Mouse (Mus musculus) MEL (cell line): ENCODE results near the gene Fah. TPM values are rescaled to one million over a fixed set of nuclear protein-coding genes. Genes with fewer than 3 reads are reported as not detected.

Source experiments
- DNase-seq: peaks from one replicate; pipeline ENCODE4 v3.0.0; 2011; ENCODE audit warnings: low read depth, low spot score
- H3K27ac ChIP-seq: 2 replicates; pipeline ENCODE4 v1.5.1; 2012; ENCODE audit warnings: low read depth, mild to moderate bottlenecking, control low read depth, low read length, moderate library complexity; ENCODE audit not compliant: control insufficient read depth
- H3K27me3 ChIP-seq, 2 experiments: fragments of 150-350 bp in 1 of 2; sonication (generic) in 1 of 2; 2 replicates each; pipeline ENCODE4 v1.6.1; 2012; ENCODE audit warnings: low read length in 2 of 2, mild to moderate bottlenecking in 2 of 2, improper control_type of control experiment in 1 of 2, moderate library complexity in 1 of 2; ENCODE audit not compliant: insufficient read depth in 2 of 2, control insufficient read depth in 1 of 2
- H3K36me3 ChIP-seq, 2 experiments: 2 replicates each; pipeline ENCODE4 v1.6.1; 2012 to 2014; ENCODE audit warnings: low read length in 2 of 2, improper control_type of control experiment in 1 of 2, inconsistent platforms in 1 of 2, mild to moderate bottlenecking in 1 of 2; ENCODE audit not compliant: insufficient read depth in 2 of 2, control insufficient read depth in 1 of 2
- H3K4me1 ChIP-seq, 2 experiments: fragments of 150-350 bp in 1 of 2; sonication (generic) in 1 of 2; 2 replicates each; pipeline ENCODE4 v1.6.1; 2012; ENCODE audit warnings: low read length in 2 of 2, improper control_type of control experiment in 1 of 2, mild to moderate bottlenecking in 1 of 2; ENCODE audit not compliant: insufficient read depth in 2 of 2, control insufficient read depth in 1 of 2
- H3K4me3 ChIP-seq, 2 experiments: fragments of 150-350 bp in 1 of 2; sonication (generic) in 1 of 2; 2 replicates each; pipeline ENCODE4 v1.5.1; 2012; ENCODE audit warnings: low read depth in 2 of 2, low read length in 2 of 2, mild to moderate bottlenecking in 2 of 2, moderate library complexity in 2 of 2, control low read depth in 1 of 2, improper control_type of control experiment in 1 of 2; ENCODE audit not compliant: control insufficient read depth in 1 of 2, insufficient read depth in 1 of 2
- H3K79me2 ChIP-seq: 2 replicates; pipeline ENCODE4 v1.6.1; 2012; ENCODE audit warnings: mild to moderate bottlenecking, low read length, moderate library complexity; ENCODE audit not compliant: control insufficient read depth, poor library complexity, insufficient read depth
- H3K9ac ChIP-seq: 2 replicates; pipeline ENCODE4 v1.6.1; 2012; ENCODE audit warnings: low read depth, mild to moderate bottlenecking, control low read depth, low read length, moderate library complexity; ENCODE audit not compliant: control insufficient read depth, poor library complexity, severe bottlenecking
- H3K9me3 ChIP-seq: fragments of 150-350 bp; sonication (generic); replicated peaks from 2 replicates; pipeline ENCODE4 v1.6.1; 2012; ENCODE audit warnings: mild to moderate bottlenecking, low read length, improper control_type of control experiment, moderate library complexity; ENCODE audit not compliant: insufficient read depth
- BHLHE40 ChIP-seq: IDR thresholded peaks from 2 replicates; pipeline ENCODE4 v1.6.1; 2012; ENCODE audit warnings: low read depth, mild to moderate bottlenecking, inconsistent platforms, low read length, improper control_type of control experiment, borderline replicate concordance
- CHD1 ChIP-seq: IDR thresholded peaks from 2 replicates; pipeline ENCODE4 v1.6.1; 2012; ENCODE audit warnings: low read depth, mild to moderate bottlenecking, inconsistent platforms, low read length, improper control_type of control experiment
- E2F4 ChIP-seq: IDR thresholded peaks from 2 replicates; pipeline ENCODE4 v1.6.1; 2011; ENCODE audit warnings: low read depth, low read length, improper control_type of control experiment, borderline replicate concordance
- ELF1 ChIP-seq: IDR thresholded peaks from 2 replicates; pipeline ENCODE4 v1.6.1; 2014; ENCODE audit warnings: low read depth, mild to moderate bottlenecking, inconsistent platforms, low read length, improper control_type of control experiment, moderate library complexity
- EP300 ChIP-seq, 2 experiments: IDR thresholded peaks; 2 replicates each; pipeline ENCODE4 v1.6.1; 2011; ENCODE audit warnings: improper control_type of control experiment in 2 of 2, low read length in 2 of 2, low read depth in 1 of 2, mild to moderate bottlenecking in 1 of 2
- GATA1 ChIP-seq: IDR thresholded peaks from 2 replicates; pipeline ENCODE4 v1.6.1; 2011; ENCODE audit warnings: low read depth, low read length, improper control_type of control experiment
- JUND ChIP-seq: IDR thresholded peaks from 2 replicates; pipeline ENCODE4 v1.6.1; 2011; ENCODE audit warnings: low read depth, mild to moderate bottlenecking, improper control_type of control experiment, low read length
- KAT2A ChIP-seq: conservative IDR thresholded peaks from 2 replicates; pipeline ENCODE4 v1.6.1; 2012; ENCODE audit warnings: low read depth, low read length, improper control_type of control experiment, inconsistent platforms
- MAFK ChIP-seq: IDR thresholded peaks from 2 replicates; pipeline ENCODE4 v1.6.1; 2011; ENCODE audit warnings: low read depth, mild to moderate bottlenecking, low read length, improper control_type of control experiment, borderline replicate concordance
- MYC ChIP-seq: IDR thresholded peaks from 2 replicates; pipeline ENCODE4 v1.6.1; 2011; ENCODE audit warnings: low read depth, mild to moderate bottlenecking, low read length, improper control_type of control experiment, moderate library complexity
- NELFE ChIP-seq: IDR thresholded peaks from 2 replicates; pipeline ENCODE4 v1.6.1; 2011; ENCODE audit warnings: low read depth, low read length, improper control_type of control experiment
- POLR2A ChIP-seq, 2 experiments: IDR thresholded peaks; 2 replicates each; pipeline ENCODE4 v1.6.1; 2011 to 2012; ENCODE audit warnings: low read length in 2 of 2, mild to moderate bottlenecking in 2 of 2, control low read depth in 1 of 2, improper control_type of control experiment in 1 of 2, low read depth in 1 of 2, moderate library complexity in 1 of 2; ENCODE audit not compliant: control insufficient read depth in 1 of 2, insufficient read depth in 1 of 2, poor library complexity in 1 of 2
- POLR2AphosphoS5 ChIP-seq: IDR thresholded peaks from 2 replicates; pipeline ENCODE4 v1.6.1; 2012; ENCODE audit warnings: low read depth, borderline replicate concordance, mild to moderate bottlenecking, inconsistent platforms, low read length, moderate library complexity, mixed read lengths
- SMC3 ChIP-seq: IDR thresholded peaks from 2 replicates; pipeline ENCODE4 v1.6.1; 2011; ENCODE audit warnings: low read depth, low read length, improper control_type of control experiment
- TCF12 ChIP-seq: IDR thresholded peaks from 2 replicates; pipeline ENCODE4 v1.6.1; 2014; ENCODE audit warnings: low read depth, mild to moderate bottlenecking, inconsistent platforms, low read length, improper control_type of control experiment, moderate library complexity
- UBTF ChIP-seq: IDR thresholded peaks from 2 replicates; pipeline ENCODE4 v1.6.1; 2012; ENCODE audit warnings: low read depth, mild to moderate bottlenecking, inconsistent platforms, low read length, improper control_type of control experiment, moderate library complexity, borderline replicate concordance; ENCODE audit not compliant: insufficient read depth
- USF1 ChIP-seq: IDR thresholded peaks from 2 replicates; pipeline ENCODE4 v1.6.1; 2014; ENCODE audit warnings: low read depth, mild to moderate bottlenecking, inconsistent platforms, low read length, improper control_type of control experiment, moderate library complexity
- ZC3H11A ChIP-seq: IDR thresholded peaks from 2 replicates; pipeline ENCODE4 v1.6.1; 2012; ENCODE audit warnings: low read depth, mild to moderate bottlenecking, inconsistent platforms, low read length, improper control_type of control experiment
- ZKSCAN1 ChIP-seq: IDR thresholded peaks from 2 replicates; pipeline ENCODE4 v1.6.1; 2012; ENCODE audit warnings: low read depth, mild to moderate bottlenecking, inconsistent platforms, low read length, improper control_type of control experiment, moderate library complexity
- ZMIZ1 ChIP-seq: IDR thresholded peaks from 2 replicates; pipeline ENCODE4 v1.6.1; 2012; ENCODE audit warnings: low read depth, mild to moderate bottlenecking, inconsistent platforms, low read length, improper control_type of control experiment, moderate library complexity
- ZNF384 ChIP-seq: IDR thresholded peaks from 2 replicates; pipeline ENCODE4 v1.6.1; 2012; ENCODE audit warnings: low read depth, mild to moderate bottlenecking, inconsistent platforms, low read length, improper control_type of control experiment
- polyA plus RNA-seq, 2 experiments: library from polyadenylated mRNA; stranded (reverse) in 1 of 2; unstranded in 1 of 2; fragments of >175 nt in 1 of 2; fragments of >200 nt in 1 of 2; gene quantifications; 2 replicates each; pipeline versions ENCODE4 v1.2.1 to v1.2.4; 2012; ENCODE audit warnings: low replicate concordance in 2 of 2, low read depth in 1 of 2; ENCODE audit not compliant: insufficient read length in 2 of 2, insufficient read depth in 1 of 2, missing spikeins in 1 of 2
- total RNA-seq: library from RNA; depleted of rRNA; stranded (reverse); fragments of 300-350 nt; gene quantifications from 2 replicates; pipeline ENCODE4 v1.2.3, GENCODE M21; 2012

Fah gene
- total and polyA plus RNA-seq, 3 experiments, result not detected

GRCm38 (mm10) chr7:84560500-84560899, 46.0 kb downstream of the Fah start:
- Histone ChIP-seq H3K36me3 (no peaks in the 10 kb centered on the region), H3K27ac (no peak overlapping the region), H3K4me1 (no peaks in the 10 kb centered on the region), H3K27me3 (no peaks in the 10 kb centered on the region), H3K4me3 (no peak overlapping the region), H3K9me3 (no peaks in the 10 kb centered on the region), H3K79me2 (no peaks in the 10 kb centered on the region), H3K9ac (no peak overlapping the region)
- DNase-seq, result no peak
- TF ChIP-seq JUND (no peak), TCF12 (no peak), POLR2A (IDR thresholded peaks at IDR 0.05; ENCODE audit: control insufficient read depth in 1 of 2, insufficient read depth in 1 of 2, low read depth in 1 of 2, low read length in 2 of 2, poor library complexity in 1 of 2) (no peak), NELFE (no peak), UBTF (no peak), ZNF384 (no peak), CHD1 (no peak), ZC3H11A (no peak), BHLHE40 (no peak), ZMIZ1 (no peak), ELF1 (no peak), GATA1 (no peak), POLR2AphosphoS5 (no peak), EP300 (IDR thresholded peaks at IDR 0.05; ENCODE audit: low read depth in 1 of 2, low read length in 2 of 2) (no peak), MYC (no peak), E2F4 (no peak), MAFK (no peak), KAT2A (no peak), ZKSCAN1 (no peak), USF1 (no peak)

- no peak overlapping the region for H3K27ac ChIP-seq
- no peak overlapping the region for H3K9ac ChIP-seq
- no peaks in the 10 kb centered on the region for H3K4me1 ChIP-seq
- no peak for TF ChIP-seq SMC3
- TF ChIP-seq POLR2AphosphoS5, result no peak
- no peak overlapping the region for H3K4me3 ChIP-seq
- no peaks in the 10 kb centered on the region for H3K36me3 ChIP-seq
- no peak for DNase-seq
- H3K79me2 ChIP-seq, result no peaks in the 10 kb centered on the region
- H3K27me3 ChIP-seq, result no peaks in the 10 kb centered on the region
- H3K9me3 ChIP-seq, result no peaks in the 10 kb centered on the region
Measured at GRCm38 (mm10) chr7:84557332-84557731, 49.2 kb downstream of the Fah start.
